Mouse (Mus musculus) heart, embryonic 14.5 days (tissue): ENCODE data around the gene Lhx9. TPM values are rescaled to one million over a fixed set of nuclear protein-coding genes. Genes with fewer than 3 reads are reported as not detected.

Experiments used
- ATAC-seq: fragments of 200-750 bp; cut with Nextera tagmentation; 2 replicates; pipeline ENCODE4 v1.8.0; 2017; ENCODE audit warnings: low read depth, moderate TSS enrichment; ENCODE audit not compliant: insufficient number of reproducible peaks, insufficient read depth, low FRiP score
- H3K27ac ChIP-seq, 2 experiments: fragments of 200-500 bp in 1 of 2; fragments of 300-500 bp in 1 of 2; sonication (generic) in 1 of 2; replicated peaks in 1 of 2; 2 replicates each; pipeline ENCODE4 v1.5.1; 2012 to 2014; ENCODE audit warnings: low read depth in 2 of 2, low read length in 2 of 2, control low read depth in 1 of 2, mild to moderate bottlenecking in 1 of 2, mixed read lengths in 1 of 2; ENCODE audit not compliant: control insufficient read depth in 1 of 2, insufficient read depth in 1 of 2
- H3K27me3 ChIP-seq: fragments of 300-500 bp; sonication (generic); 2 replicates; pipeline ENCODE4 v1.6.1; 2014; ENCODE audit warnings: mild to moderate bottlenecking, low read length, control low read depth; ENCODE audit not compliant: control insufficient read depth, insufficient read depth
- H3K36me3 ChIP-seq: fragments of 300-500 bp; sonication (generic); 2 replicates; pipeline ENCODE4 v1.6.1; 2014; ENCODE audit warnings: mild to moderate bottlenecking, control low read depth, low read length, mixed read lengths; ENCODE audit not compliant: control insufficient read depth, insufficient read depth
- H3K4me1 ChIP-seq, 2 experiments: fragments of 200-500 bp in 1 of 2; fragments of 300-500 bp in 1 of 2; sonication (generic) in 1 of 2; 2 replicates each; pipeline ENCODE4 v1.6.1; 2012 to 2014; ENCODE audit warnings: low read length in 2 of 2, control low read depth in 1 of 2, mixed read lengths in 1 of 2; ENCODE audit not compliant: control insufficient read depth in 2 of 2, insufficient read depth in 2 of 2
- H3K4me2 ChIP-seq: fragments of 300-500 bp; sonication (generic); 2 replicates; pipeline ENCODE4 v1.6.1; 2014; ENCODE audit warnings: mild to moderate bottlenecking, low read length
- H3K4me3 ChIP-seq, 2 experiments: fragments of 200-500 bp in 1 of 2; fragments of 300-500 bp in 1 of 2; sonication (generic) in 1 of 2; 2 replicates each; pipeline ENCODE4 v1.5.1; 2012 to 2014; ENCODE audit warnings: low read length in 2 of 2, mild to moderate bottlenecking in 2 of 2, control low read depth in 1 of 2, low read depth in 1 of 2, moderate library complexity in 1 of 2; ENCODE audit not compliant: control insufficient read depth in 1 of 2, insufficient read depth in 1 of 2
- H3K9ac ChIP-seq: fragments of 300-500 bp; sonication (generic); 2 replicates; pipeline ENCODE4 v1.6.1; 2014; ENCODE audit warnings: mild to moderate bottlenecking, low read length
- H3K9me3 ChIP-seq: fragments of 300-500 bp; sonication (generic); 2 replicates; pipeline ENCODE4 v1.6.1; 2016; ENCODE audit warnings: low read length, control low read depth; ENCODE audit not compliant: control insufficient read depth
- WGBS: fragments of 180-500 bp; shearing (Covaris S2); extraction: QIAGEN DNeasy Blood & Tissue Kit; methylation state at CpG from one replicate; pipeline ENCODE4 v1.1.7; 2014; 5-methylcytosine and 5-hydroxymethylcytosine counted together
- polyA plus RNA-seq: library from polyadenylated mRNA; unstranded; fragments of >200 nt; fragmentation: Nextera tagmentation; extraction: Ambion mirVana; gene quantifications from 2 replicates; pipeline ENCODE4 v1.2.1, GENCODE M21; 2014

Gene Lhx9
- polyA plus RNA-seq, 1 experiment from 2014 or later = 0.32 TPM

DNA sequence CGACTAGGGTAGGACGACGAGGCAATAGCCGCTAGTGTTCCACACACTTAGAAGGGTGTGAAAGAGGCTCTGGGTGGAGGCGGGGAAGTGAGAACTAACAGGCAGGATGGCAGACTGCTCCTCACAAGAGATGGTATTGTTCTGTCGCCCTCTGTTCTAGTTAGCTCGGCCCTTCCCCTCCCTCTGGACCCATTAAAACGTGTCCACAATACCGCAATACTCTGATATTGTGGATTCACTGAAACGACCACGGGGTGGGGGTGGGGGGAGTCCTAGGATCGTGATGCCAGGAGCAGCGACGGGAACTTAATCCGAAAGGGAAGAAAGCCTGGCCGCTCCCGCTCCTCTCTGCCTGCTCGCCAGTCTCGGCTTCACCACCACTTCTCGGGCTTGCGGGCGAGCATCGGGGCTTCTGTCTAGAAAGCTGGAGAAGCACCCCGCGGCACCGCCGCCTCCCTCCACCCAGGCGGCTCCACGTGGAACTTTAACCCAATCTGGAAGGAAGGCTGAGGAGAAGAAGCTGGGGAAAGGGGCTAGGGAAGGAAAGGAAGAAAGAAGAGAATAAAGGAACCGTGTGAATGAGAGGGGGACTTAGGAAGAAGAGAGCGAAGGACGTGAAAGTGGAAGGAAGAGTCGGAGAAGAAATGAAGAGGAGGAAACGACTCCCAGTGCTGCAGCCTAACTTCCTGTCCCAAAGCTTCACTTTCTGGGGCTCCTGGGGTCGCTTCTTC is 4.9 kb downstream of the Lhx9 start:
- Histone ChIP-seq H3K9me3 (no peaks in the 10 kb centered on the region), H3K27ac (no peak overlapping the region), H3K4me2 (peak overlapping the region; percentile 66), H3K9ac (peak overlapping the region; percentile 14), H3K4me1 (peaks cover 12 to 24% of the 10 kb centered on the region in 2 experiments), H3K36me3 (no peaks in the 10 kb centered on the region), H3K4me3 (peak overlapping the region; percentile 38 to 39), H3K27me3 (peaks cover 58% of the 10 kb centered on the region)
- 1% methylated on average over 35 of the region's 35 CpGs for WGBS
- ATAC-seq = no peak

DNA sequence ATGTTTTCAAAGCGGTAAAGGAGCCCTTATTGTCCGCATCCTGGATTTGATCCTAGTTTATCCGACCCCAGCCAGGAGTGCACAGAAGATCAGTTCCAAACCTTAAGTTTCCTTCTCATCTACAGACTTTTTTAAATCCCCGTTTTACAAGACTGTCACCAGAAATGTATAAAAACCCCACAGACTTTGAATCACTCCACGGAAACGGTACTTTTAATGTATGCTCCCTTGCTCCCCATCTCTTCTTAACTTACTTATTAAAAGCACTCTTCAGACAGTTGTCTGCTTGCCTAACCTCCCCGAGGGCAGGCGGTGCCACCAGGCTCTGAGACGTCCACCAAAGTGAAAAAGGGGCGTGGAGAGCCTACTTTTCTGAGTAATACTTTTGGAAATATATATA is 5.6 kb downstream of the Lhx9 start:
- no peak overlapping the region for H3K27ac ChIP-seq
- peaks cover 58% of the 10 kb centered on the region for H3K27me3 ChIP-seq
- ATAC-seq = no peak
- peaks cover 6 to 16% of the 10 kb centered on the region in 2 experiments for H3K4me1 ChIP-seq
- no peaks in the 10 kb centered on the region for H3K36me3 ChIP-seq
- H3K9ac ChIP-seq = no peak overlapping the region
- H3K4me3 ChIP-seq = 0 out of 4 replicates have a peak overlapping the region, but pooled peaks of 1 of the 2 experiments have one; percentile 42
- H3K4me2 ChIP-seq = peak overlapping the region; percentile 69
- 5% methylated on average over 10 of the region's 10 CpGs for WGBS
- H3K9me3 ChIP-seq = no peaks in the 10 kb centered on the region

DNA sequence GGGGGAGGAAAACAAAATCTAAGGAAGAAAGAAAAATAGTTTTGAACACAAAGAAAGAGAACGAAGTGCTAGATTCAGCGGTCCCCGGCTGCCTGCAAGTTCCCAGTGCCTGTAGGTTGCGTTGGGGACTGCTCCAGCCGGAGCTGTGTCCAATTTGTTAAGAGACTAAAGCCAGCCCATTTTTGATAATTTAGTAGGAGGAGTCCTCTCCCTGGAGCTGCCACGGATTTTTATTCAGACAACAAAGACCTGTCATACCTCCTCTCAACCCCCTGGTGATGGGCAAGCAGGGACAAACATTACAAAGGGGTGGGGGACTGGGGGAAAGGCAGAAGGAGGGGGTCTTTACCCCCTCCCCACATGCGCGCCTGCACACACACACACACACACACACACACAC is 6.1 kb downstream of the Lhx9 start:
- Histone ChIP-seq H3K36me3 (no peaks in the 10 kb centered on the region), H3K9ac (no peak overlapping the region), H3K9me3 (no peaks in the 10 kb centered on the region), H3K4me1 (peaks cover 6 to 14% of the 10 kb centered on the region in 2 experiments; a peak in 3 of 4 replicates), H3K4me2 (peak overlapping the region; percentile 69), H3K27me3 (peaks cover 60% of the 10 kb centered on the region), H3K4me3 (peak overlapping the region; percentile 23 to 42; a peak in 3 of 4 replicates), H3K27ac (no peak overlapping the region)
- ATAC-seq = no peak
- 1% methylated on average over 8 of the region's 8 CpGs for WGBS

DNA sequence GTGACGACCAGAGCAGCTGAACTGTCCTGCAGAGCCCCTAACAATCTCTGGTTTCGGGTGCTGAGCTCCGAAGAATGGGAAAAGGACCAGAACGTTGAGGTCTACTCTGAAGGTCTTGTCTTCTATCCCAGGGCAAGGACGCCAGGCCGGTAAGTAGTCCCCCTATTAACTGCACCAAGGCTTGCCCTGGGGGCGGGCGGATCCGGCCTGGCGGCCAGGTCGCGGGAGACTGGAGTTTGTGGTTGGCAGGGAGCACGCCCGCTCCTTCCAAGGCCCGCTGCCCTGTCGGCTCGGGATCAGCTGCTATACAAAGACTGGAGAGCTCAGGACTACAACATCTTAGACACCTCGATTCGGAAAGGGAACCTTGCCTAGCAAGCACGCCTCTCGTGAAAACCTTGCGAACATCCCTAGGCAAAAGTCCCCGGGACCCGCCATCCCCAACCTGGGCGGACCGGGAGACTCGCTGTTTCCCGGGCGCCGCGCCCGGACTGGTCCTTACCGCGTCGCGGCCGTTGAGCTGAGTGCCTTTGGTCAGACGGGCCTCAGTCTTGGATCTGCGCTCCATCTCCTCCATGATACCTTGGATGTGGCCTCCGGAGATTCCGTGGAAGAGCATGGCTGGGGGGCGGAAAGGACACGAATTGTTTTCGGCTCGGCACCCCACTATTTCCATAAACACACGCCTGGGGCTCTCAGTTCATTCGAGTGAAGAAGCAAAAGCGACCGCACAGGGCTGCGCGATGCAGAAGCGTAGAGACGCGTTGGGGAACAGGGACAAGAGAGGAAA is 6.9 kb downstream of the Lhx9 start:
- no peak overlapping the region for H3K27ac ChIP-seq
- peak overlapping the region; percentile 69 for H3K4me2 ChIP-seq
- H3K4me3 ChIP-seq = peak overlapping the region; percentile 42 to 49
- ATAC-seq = no peak
- H3K27me3 ChIP-seq = peaks cover 62% of the 10 kb centered on the region
- under 1% methylated on average over 54 of the region's 54 CpGs for WGBS
- H3K36me3 ChIP-seq = no peaks in the 10 kb centered on the region
- H3K9ac ChIP-seq = peak overlapping the region; percentile 38; the same call in 1 of the 2 replicates
- peaks cover 3 to 11% of the 10 kb centered on the region in 2 experiments; a peak in 2 of 4 replicates for H3K4me1 ChIP-seq
- H3K9me3 ChIP-seq = no peaks in the 10 kb centered on the region

DNA sequence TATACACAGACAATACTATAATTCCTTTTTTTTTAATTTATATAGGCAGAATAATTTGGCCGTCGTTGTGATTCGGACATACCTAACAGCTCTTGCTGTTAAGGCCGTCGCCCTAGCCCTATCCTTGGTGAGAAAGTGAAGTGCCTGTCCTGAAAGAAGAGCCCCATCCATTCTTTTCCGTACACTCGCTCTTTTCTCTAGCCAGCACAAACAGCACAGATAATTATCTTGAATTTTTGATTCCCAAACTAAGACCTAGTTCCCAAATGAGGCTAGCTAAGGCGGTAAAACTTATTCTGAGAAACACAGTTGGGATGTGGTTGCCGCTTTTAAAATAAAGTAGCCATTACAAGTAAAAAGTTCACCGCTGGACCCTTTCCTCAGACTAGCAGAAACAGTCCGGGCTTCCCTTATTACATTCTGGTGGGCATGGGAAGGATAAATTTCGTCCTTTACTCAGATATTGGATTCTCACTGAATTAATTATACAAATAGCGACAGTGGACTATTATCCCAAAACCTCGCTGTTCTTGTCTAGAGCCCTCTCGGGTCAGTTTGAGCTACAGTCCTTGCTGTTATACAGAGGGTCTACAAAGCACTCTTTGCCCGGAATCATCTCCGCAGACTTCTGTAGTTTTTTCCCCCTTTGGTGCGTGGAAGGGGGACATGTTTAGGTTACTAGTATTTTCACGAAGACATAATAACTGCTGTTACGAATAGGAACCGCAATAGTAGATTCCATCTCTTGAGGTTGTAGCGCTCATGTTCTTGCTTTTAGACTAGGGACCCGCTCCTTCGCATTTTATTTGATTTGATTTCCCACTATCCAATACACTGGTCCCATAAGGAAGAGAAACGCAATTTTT is 7.7 kb downstream of the Lhx9 start:
- H3K9me3 ChIP-seq = no peaks in the 10 kb centered on the region
- H3K4me3 ChIP-seq = peak overlapping the region in 1 of 2 experiments; percentile 42; a peak in 2 of 4 replicates
- H3K9ac ChIP-seq = no peak overlapping the region
- H3K36me3 ChIP-seq = no peaks in the 10 kb centered on the region
- peaks cover 60% of the 10 kb centered on the region for H3K27me3 ChIP-seq
- no peak for ATAC-seq
- peaks cover 3 to 11% of the 10 kb centered on the region in 2 experiments; a peak in 2 of 4 replicates for H3K4me1 ChIP-seq
- WGBS = 8% methylated on average over 25 of the region's 25 CpGs
- H3K4me2 ChIP-seq = peak overlapping the region; percentile 69
- no peak overlapping the region for H3K27ac ChIP-seq

DNA sequence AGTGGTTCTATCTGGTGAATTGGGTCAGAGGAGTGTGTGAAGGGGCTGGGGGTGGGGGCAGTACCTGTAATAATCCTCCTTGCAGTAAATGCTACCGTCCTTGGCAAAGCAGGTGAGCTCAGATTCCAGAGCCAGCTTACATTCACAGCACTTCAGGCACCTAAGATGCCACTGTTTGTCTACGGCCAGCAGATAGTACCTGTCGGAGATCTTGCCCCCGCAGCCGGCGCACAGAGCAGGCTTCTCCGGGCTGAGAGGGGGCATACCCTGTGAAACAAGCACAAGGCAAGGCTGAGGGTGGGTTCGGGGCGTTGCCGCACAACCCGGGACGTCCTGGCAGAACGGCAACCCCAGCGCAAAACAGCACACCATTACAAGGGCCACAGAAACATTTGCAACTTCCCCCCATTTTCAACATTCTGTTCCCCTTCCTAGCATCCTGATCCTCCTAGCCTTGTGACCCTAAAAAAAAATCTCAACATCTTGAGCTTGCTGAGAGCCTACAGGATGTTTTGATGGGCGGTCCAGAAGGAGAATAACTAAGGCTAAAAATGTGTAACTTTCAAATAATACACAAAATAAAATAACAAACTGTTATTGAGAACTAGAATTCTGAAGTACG is 8.5 kb downstream of the Lhx9 start:
- Histone ChIP-seq H3K27me3 (peaks cover 59% of the 10 kb centered on the region), H3K27ac (no peak overlapping the region), H3K4me1 (peaks cover 3 to 11% of the 10 kb centered on the region in 2 experiments; a peak in 2 of 4 replicates), H3K4me2 (no peak overlapping the region), H3K9me3 (no peaks in the 10 kb centered on the region), H3K36me3 (no peaks in the 10 kb centered on the region), H3K4me3 (no peak overlapping the region), H3K9ac (no peak overlapping the region)
- 8% methylated on average over 16 of the region's 16 CpGs for WGBS
- no peak for ATAC-seq

DNA sequence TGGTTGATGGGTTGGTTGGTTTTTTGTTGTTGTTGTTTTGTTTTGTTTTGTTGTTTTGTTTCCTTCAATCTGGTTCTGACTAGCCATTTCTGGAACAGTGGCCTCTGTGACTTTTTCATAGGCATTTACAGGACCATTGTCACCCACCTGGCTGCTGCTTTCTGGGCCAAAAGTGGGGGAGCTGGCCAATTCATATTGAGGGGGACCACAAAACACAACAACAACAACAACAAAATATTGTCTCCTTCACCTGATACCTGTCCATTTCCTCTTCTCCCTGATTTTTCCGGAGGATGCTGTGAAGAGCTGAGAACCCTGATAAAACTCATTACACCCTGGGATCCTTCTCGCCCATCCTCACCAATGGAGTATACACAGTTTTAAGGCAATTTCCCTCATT is 9.1 kb downstream of the Lhx9 start:
- no peak for ATAC-seq
- Histone ChIP-seq H3K27me3 (peaks cover 59% of the 10 kb centered on the region), H3K9me3 (no peaks in the 10 kb centered on the region), H3K27ac (no peak overlapping the region), H3K4me2 (no peak overlapping the region), H3K36me3 (no peaks in the 10 kb centered on the region), H3K9ac (no peak overlapping the region), H3K4me1 (peaks cover 3 to 11% of the 10 kb centered on the region in 2 experiments; a peak in 2 of 4 replicates), H3K4me3 (no peak overlapping the region)
- 23% methylated on average over 2 of the region's 2 CpGs for WGBS
